Mouse (Mus musculus) layer of hippocampus, adult 2 months (tissue): ENCODE measurements around the gene Pvalb. TPM values are rescaled to one million over a fixed set of nuclear protein-coding genes. Genes with fewer than 3 reads are reported as not detected.
A peak's percentile ranks its signal among the peaks of the same experiment; 100 is the strongest.

ENCODE experiments used
- DNase-seq, 2 experiments: peaks; one replicate each; pipeline ENCODE4 v3.0.0; 2022; ENCODE audit warnings: low spot score in 2 of 2
- H3K27ac ChIP-seq: fragments of 200-600 bp; 2 replicates; pipeline ENCODE4 v1.8.1; 2022
- H3K4me3 ChIP-seq: fragments of 200-600 bp; 2 replicates; pipeline ENCODE4 v1.8.1; 2022; ENCODE audit warnings: mild to moderate bottlenecking
- CTCF ChIP-seq: fragments of 200-600 bp; conservative IDR thresholded peaks from 2 replicates; pipeline ENCODE4 v1.8.1; 2022; ENCODE audit warnings: antibody characterized with exemption, mild to moderate bottlenecking, moderate library complexity
- long read RNA-seq, 2 experiments: library from polyadenylated mRNA; stranded (forward); transcript quantifications; one replicate each; pipeline ENCODE4 v2.0.0; 2021; ENCODE audit warnings: borderline mapping rate in 2 of 2
- total RNA-seq, 2 experiments: library from RNA; stranded (reverse); gene quantifications; 2 replicates each; pipeline ENCODE4 v1.2.3; 2021

The Pvalb gene
- total RNA-seq: 10 to 100 TPM; 57.3 to 63.3 TPM
- long read RNA-seq, experiment 1, transcript Pvalb-201 (4 exons, 977 nt): major isoform, 20 of 22 reads
- long read RNA-seq, experiment 1, partial matches to known transcripts: 0 of 22 reads
- long read RNA-seq, experiment 1, other reads (novel, unspliced or antisense): 1 of 22 reads
- long read RNA-seq, experiment 2, transcript Pvalb-201 (4 exons, 977 nt): major isoform, 39 of 39 reads
- long read RNA-seq, experiment 2, partial matches to known transcripts: 0 of 39 reads
- long read RNA-seq, experiment 2, other reads (novel, unspliced or antisense): 0 of 39 reads

DNA sequence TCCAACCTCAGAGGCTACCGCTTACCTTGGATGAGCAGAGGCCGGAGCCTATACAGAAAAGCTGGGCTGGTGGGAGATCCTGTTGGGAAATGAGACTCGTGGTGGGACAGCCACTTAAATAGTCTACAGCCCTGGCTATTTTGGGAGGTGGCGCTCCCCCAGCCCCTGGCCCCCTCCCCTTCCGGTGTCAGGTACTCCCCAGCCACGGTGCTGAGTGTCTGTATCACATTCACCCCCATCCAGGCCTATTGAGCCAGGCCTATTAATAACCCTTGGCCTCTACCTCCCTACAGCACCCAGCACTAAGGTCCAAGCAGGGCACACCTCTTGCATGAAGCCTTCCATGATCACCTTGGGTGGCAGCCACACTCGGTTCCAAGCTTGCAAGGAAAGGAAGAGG is at the start of gene Pvalb:
TSS of gene Pvalb (minus strand) at position 89 of the 400 bp plus-strand sequence.
- Histone ChIP-seq H3K27ac (no peak within 1 kb of the TSS), H3K4me3 (no peak within 1 kb of the TSS)
- no peak for DNase-seq
- TF ChIP-seq CTCF: no peak

- Histone ChIP-seq H3K27ac (no peak overlapping the region), H3K4me3 (no peak overlapping the region)
- peak; percentile 70 for TF ChIP-seq CTCF
- DNase-seq: peak in 1 of 2 experiments; percentile 45
Observed at GRCm38 (mm10) chr15:78254751-78255150, 48.6 kb upstream of the Pvalb start.

DNA sequence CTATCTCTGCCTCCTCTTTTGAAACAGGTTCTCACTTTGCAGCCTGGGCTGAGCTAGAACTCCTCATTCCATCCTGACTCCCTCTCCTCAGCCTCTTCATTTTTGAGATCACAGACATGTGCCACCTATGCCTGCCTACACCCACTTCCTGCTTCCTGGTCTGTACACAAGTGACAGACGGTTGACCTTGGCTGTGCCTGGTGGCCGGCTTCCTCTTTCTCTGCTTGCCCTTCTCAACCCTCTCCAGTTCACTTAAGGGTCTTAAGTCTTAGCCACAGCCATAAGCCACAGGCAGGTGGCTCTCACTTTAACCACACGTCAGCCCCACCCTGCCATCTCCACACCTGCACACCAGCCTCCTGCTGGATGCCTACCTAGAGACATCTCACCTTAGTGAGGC is 42.2 kb upstream of the Pvalb start:
- no peak for DNase-seq
- no peak overlapping the region for H3K27ac ChIP-seq
- no peak overlapping the region for H3K4me3 ChIP-seq
- no peak for TF ChIP-seq CTCF

DNA sequence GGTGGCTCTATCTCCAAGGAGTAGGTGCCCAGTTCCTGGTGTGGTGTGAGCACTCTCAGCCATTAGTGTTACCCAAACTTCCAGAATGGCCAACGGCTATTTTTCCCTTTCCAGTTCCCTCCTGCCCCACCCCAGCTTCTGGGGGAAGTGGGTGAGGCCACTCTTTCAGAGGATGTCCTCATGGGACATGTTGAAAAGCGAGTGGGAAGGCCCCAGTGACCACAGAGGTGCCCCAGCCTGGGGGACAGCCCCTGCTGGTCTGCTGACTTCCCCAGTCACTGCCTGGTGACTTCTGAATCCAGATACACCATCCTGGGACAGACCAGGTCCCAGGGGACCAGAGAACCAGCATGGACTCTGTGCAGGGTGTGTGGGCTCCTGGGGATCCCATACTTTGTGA is 41.5 kb upstream of the Pvalb start:
- H3K4me3 ChIP-seq: no peak overlapping the region
- DNase-seq: no peak
- TF ChIP-seq CTCF: no peak
- no peak overlapping the region for H3K27ac ChIP-seq

DNA sequence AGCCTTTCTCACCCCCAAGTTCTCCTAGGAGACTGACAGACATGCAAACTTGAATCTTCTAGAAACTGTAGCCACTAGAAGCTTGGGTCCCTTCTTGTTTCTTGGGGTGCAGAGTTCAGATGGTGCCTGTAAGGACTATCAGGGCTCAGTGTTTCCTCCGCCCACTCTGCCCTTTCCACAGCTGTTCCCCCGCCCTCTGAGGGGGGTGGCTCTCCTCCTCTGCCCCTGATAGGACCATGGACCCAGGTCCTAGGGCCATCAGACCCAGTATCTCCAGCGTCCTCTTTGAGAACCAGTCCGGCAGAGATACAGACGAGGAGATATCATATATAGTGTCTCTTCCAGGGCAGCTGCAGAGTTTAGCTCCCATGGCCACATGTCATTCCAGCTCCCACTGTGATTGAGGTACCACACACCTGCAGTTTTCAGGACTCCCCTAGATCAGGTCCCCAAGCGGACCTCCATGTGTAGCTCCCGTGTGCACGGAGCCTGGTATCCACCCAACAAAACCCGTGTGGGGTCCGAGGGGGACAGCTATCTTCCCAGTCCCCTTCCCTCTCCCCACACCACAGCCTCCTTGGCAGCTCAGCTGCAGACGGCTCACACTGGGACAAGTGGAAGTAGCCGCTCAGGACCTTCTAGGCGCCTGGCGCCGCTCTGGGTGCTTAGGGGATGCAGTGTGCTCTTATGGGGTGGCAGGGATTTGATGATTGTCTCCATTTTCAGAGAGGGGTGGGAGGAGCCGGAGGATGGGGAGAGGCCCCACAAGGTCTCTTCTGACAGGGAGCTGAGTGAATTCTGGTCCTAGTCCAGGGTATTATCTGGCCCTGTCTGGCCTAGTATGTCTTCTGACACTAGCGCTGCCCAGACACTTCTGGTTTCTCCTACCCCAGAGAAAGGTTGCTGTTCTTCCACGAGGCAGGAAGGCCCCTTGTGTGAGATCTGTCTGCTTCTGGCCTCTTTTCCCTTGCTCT is 40.2 kb upstream of the Pvalb start:
- no peak overlapping the region for H3K4me3 ChIP-seq
- H3K27ac ChIP-seq: no peak overlapping the region
- DNase-seq: no peak
- no peak for TF ChIP-seq CTCF

GRCm38 (mm10) chr15:78244695-78245492 is 38.7 kb upstream of the Pvalb start, which contains the start of gene Ncf4:
Gene Ncf4, plus strand, starts transcription at chr15:78244801.
- DNase-seq: no peak
- Histone ChIP-seq H3K4me3 (no peak within 1 kb of the TSS), H3K27ac (no peak within 1 kb of the TSS)
- no peak for TF ChIP-seq CTCF

DNA sequence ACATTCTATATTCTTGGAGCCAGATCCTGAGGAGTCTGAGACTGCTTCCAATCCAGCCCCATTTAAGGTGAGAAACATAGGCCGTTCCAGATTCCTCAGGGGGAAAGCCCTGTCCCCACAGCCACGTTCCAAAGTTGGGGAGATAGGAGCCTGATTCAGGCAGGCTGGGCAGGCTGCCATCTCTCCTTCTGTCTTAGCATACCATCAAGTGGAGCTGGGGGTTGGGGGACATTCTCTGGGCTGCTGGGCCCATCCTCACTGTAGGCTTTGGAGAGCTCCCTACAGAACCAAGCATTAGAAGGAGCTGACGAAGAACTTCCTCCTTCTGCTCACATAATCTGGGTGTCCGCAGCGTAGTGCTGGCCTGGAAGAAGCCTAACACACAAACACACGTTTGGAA is 37.6 kb upstream of the Pvalb start:
- Histone ChIP-seq H3K4me3 (no peak overlapping the region), H3K27ac (no peak overlapping the region)
- no peak for DNase-seq
- no peak for TF ChIP-seq CTCF

GRCm38 (mm10) chr15:78243061-78243460 is 36.9 kb upstream of the Pvalb start:
- no peak for TF ChIP-seq CTCF

GRCm38 (mm10) chr15:78241335-78241734 is 35.1 kb upstream of the Pvalb start:
- Histone ChIP-seq H3K27ac (no peak overlapping the region), H3K4me3 (no peak overlapping the region)
- TF ChIP-seq CTCF: no peak
- no peak for DNase-seq

More at GRCm38 (mm10) chr15:78243061-78243460, 36.9 kb upstream of the Pvalb start:
- Histone ChIP-seq H3K27ac (no peak overlapping the region), H3K4me3 (no peak overlapping the region)
- no peak for DNase-seq

- TF ChIP-seq CTCF: no peak
- no peak for DNase-seq
- Histone ChIP-seq H3K27ac (no peak overlapping the region), H3K4me3 (no peak overlapping the region)
Observed at GRCm38 (mm10) chr15:78239956-78240617, 33.9 kb upstream of the Pvalb start.

- TF ChIP-seq CTCF: peak; percentile 99
- Histone ChIP-seq H3K27ac (no peak overlapping the region), H3K4me3 (no peak overlapping the region)
- peak; percentile 44 to 77 for DNase-seq
Observed at GRCm38 (mm10) chr15:78239453-78239852, 33.3 kb upstream of the Pvalb start.
